Mouse (Mus musculus) megakaryocyte progenitor cell, adult 5-6 weeks (primary cell): Measurements from ENCODE around the gene Pde1b. TPM values are rescaled to one million over a fixed set of nuclear protein-coding genes. Genes with fewer than 3 reads are reported as not detected.

Source experiments
- ATAC-seq: replicated peaks from 2 replicates; pipeline ENCODE4 v1.8.0; 2016; ENCODE audit warnings: mild to moderate bottlenecking, moderate TSS enrichment, inconsistent platforms; ENCODE audit not compliant: poor library complexity
- total RNA-seq, 2 experiments: library from RNA; stranded (forward) in 1 of 2; stranded (reverse) in 1 of 2; fragments of 157-497, 149-512 nt in 1 of 2; fragments of 200-1000 nt in 1 of 2; gene quantifications; 2 replicates each; pipeline versions ENCODE4 v1.2.3 to v1.2.4; 2015 to 2017

The Pde1b gene
- total RNA-seq, 2 experiments from 2014 or later = 1.3 to 3.9 TPM

DNA sequence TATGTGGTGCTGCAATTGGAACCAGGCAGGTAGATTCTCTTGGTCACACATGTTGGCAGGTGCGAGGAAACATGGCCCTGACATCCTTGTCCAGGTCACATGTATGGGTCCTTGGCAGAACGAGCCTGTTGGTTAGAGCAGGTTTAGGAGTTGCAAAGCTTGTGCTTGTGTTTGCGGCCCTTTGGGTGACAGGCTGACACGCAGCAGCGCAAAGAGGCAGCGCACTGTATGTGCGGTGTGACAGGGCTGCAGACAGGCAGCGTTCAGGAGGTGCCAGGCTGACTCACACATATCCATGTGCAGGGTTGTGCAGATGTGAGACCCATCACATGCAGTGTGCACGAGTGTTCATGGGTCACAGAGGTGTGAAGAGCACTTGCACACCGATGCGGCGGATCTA, 826 bp downstream of the Pde1b start:
- ATAC-seq = no peak

DNA sequence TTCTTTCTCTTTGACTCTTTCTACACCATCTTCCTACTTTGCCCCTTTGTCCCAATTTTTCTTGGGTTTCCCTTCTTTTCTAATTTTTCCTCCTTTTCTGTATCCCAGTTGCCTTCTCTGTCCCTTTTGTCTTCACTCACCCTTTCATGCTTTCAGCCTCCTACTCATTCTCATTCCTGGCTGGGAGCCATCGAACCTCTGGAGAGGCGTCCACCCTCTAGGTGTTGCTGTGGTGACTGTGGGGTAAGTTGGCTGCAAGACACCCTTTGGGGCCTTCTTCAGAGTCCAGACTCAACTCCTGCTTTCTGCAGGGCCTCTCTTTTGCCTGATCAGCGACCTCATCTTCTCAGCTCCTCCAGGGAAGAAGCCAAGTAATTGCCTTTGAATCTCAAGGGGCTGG, 6.5 kb downstream of the Pde1b start:
- no peak for ATAC-seq

DNA sequence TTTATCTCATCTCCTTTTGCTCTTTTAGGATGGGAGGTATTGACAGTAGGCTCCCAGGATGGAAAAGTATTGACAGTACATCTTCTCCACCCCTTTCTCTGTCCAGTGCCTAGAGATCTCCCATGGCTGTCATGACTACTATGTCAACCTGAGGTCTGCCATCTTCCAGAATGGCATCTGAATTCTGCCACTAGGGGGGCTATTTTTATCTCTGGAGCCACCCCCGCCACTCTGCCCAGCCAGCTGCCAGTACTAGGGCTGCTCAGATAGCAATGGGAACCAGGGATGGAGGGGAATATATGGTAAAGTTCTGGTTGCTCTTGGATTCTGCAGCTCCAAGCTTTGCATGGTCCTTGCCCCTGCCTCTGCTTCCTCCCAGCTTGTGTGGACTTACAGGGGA, 8.8 kb downstream of the Pde1b start:
- ATAC-seq = no peak

- peak; percentile 9; the same call in 1 of the 2 replicates for ATAC-seq
These were observed 10.8 kb downstream of the Pde1b start for GRCm38 (mm10) chr15:103513621-103514031.

DNA sequence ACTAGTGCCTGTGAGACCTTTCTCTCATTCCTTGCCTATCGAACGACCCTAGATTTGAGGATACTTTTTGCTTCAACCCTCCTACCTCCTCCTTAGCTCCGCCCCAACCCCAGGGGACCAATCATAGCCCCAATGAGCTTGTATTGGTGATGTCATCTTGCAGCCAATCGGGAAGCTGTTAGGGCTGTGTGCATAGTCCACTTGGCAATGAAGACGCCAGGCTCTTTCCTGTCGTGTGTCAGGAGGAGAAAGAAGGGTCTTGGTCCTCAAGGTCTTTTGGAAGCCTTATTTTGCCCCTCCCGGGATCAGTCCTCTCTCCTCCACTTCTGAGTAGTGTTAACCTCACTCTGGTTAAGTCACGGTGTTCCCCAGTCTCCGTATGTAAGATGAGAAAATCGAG, 11.3 kb downstream of the Pde1b start:
- peak; percentile 97 for ATAC-seq

GRCm38 (mm10) chr15:103514914-103515313, 12.1 kb downstream of the Pde1b start:
- no peak for ATAC-seq

- ATAC-seq = no peak
These were observed 16.0 kb downstream of the Pde1b start for GRCm38 (mm10) chr15:103518600-103519385.

DNA sequence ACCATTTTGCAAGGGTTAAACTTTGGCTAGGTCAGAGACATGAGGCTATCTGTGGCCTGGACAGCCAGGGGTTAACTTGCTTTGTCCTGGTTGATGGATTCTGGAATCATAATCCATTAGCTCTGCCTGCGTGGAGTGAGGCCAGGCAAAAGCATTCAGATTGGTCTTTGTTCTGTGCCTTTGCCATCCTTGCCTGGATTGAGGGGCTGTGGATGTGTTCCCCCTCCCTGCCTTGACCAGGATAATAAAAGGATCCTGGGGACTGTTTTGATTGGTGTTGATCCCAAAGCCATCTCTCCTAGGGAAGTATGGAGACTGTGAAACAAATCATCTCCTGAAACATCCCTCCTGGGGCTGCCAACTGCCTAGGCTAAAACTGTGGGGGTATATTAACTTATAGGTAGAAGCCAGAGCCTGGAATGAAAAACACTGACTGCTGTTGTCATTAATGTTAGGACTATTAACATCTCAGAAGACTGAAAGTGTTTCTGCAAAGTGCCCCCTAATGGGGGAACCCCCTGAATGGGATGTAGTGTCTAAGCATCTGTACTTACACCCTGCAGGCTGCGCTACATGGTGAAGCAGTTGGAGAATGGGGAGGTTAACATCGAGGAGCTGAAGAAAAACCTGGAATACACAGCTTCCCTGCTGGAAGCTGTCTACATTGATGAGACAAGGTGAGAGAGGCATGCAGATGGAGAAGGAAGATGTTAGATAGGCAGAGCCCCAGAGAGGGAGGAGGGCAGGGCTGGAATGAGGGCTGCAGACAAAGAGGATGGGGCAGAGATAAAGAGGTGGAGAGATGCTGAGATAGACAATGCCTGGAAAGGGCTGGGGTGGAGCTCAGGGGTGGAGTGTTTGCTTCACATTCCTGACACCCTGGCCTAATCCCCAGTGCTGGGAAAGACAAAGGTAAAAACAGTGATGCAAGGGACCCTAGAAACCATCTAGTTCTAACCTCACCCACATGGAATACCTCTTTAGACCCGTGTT, 16.8 kb downstream of the Pde1b start:
- ATAC-seq = no peak

GRCm38 (mm10) chr15:103522458-103523099, 19.7 kb downstream of the Pde1b start:
- no peak for ATAC-seq

DNA sequence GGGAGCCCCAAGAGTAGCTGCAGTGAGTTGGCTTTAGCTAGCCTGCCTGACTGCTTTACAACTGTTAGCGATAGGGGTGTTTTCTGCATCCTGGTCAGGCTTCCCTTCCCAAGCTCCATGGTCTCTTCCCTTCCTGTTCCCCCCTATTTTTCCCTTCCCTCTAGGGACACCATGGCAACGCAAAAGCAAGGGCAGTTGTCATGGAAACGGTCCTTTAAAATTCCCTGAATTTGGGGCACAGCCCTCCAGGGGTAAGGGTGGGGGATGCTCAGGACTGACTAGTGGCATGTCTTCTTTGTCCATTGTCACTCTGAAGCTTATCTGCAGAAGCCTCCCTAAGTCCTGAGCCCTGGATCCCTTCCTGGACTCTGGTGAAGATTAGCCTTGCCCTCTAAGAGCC, 20.3 kb downstream of the Pde1b start:
- no peak for ATAC-seq

DNA sequence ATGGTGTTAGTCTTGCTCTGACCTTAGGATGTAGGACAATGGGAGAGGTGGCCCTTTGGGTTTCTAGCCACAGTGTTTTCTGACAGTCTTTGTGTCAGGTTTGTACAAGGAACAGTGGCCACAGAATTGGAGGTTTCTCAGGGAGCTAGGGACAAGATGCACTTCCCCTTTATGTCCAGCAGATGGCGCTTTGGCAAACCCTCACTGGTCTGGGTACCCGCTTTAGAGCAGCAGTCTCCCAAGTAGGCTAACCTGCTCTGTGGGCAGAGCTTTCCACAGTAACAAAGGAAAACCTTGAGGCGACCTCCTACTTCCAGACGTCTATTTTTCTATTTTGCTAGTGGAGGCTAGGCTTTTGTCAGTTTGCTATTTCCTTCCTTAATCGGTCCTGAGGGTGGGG, 27.5 kb downstream of the Pde1b start:
- ATAC-seq = peak; percentile 96

DNA sequence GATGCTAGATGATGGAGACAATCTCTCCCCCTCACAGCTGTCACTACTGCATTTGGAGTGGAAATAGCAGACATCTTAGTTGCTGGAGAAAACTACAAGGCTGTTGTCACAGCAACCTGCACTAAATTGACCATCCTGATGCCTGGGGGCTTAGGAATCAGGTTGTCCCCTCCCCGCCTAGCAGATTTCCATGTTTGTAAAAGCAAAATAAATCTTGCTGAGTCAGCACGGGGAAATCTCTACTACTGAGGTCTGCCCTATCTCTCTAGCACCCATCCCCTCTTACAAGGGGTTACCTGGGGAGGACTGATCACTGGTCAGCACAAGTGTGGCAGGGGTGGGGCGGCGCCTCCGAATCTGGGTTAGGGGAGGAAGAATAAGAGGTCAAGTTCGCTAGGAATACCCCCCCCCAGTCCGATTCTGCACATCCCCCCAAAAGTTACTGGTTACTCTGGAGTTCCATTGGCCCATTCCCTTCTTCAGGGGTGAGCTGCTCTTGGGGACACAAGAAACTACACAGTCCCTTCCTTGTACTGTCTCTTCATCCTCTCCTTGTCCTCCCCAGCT, 31.3 kb downstream of the Pde1b start:
- no peak for ATAC-seq

DNA sequence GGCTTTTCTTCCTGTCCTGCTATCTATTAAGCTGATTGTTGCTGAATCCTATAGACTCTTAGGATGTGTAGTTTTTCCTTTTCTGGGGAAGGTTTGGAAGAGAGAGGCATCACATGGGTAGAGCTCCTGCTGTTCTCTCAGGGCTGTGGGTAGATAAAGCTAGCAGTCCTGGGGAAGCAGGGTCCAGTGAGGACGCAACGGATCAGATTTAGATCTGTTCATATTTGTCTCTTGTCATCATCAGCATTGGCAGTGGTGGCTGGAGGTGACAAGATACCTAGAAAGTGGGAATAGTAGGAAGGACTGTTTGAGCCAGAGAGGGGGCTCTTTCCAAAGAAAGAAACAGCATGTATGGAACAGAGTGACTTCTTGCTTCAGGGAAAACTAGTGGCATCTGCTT, 32.2 kb downstream of the Pde1b start:
- no peak for ATAC-seq

DNA sequence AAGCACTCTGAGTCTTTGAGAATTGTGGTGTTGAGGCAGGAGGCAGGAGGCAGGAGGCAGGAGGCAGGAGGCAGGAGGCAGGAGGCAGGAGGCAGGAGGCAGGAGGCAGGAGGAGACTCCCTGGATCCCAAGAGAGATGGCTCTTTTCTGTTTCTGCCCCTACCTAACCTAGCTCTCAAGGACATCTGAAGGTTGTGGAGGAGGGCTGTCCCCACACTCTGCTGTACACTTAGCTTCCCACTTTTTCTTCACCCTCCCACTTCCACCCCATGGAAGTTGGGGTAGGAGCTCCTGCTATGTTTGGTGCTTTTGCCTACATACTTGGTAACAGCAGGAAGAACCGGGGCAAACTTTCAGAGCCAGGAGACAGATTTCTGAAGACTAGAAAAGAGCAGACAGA, 33.0 kb downstream of the Pde1b start:
- no peak for ATAC-seq

DNA sequence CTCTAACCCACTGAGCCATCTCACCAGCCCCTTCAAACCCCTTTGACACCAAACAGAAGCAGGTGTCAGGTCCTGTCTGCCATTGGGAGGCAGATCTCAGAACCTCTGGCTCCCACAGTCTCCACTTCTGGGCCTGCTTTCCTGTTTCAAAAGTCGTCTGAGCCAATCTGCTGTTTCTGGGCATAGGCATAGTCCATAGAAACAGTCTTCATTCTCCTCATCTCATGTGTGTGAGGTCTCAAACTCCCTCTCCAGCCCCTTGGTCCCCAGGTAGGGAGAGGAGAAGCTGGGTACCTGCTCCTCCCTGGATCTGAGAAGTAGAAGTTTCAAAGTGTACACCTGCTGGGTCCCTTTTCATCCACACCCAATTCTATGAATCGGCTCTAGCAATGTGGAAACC, 33.6 kb downstream of the Pde1b start:
- ATAC-seq = no peak

- ATAC-seq = 0 out of 2 replicates have a peak, but pooled peaks have one; percentile 7
These were observed 34.4 kb downstream of the Pde1b start for GRCm38 (mm10) chr15:103537011-103537821.

DNA sequence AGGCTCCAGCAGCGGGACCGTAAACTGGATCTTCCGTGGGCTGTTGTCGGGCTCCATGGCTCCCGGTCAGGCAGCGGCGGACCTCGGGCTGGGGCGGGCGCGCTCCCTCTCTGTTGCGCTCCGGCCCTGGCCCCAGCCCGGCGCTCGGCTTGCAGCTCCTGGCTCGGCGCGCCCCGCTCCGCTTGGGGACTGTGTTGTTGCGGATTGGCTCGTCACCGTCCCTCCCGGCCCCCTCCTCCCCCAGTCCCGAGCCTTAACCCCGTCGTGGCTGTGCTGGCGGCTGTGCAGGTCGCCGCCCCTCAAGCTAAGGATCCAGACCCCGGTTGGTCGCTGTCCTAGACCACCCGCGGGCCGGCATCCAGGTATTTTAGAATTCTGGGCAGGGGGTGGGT, 35.0 kb downstream of the Pde1b start, which contains the start of gene Ppp1r1a:
Gene Ppp1r1a (minus strand): TSS at position 182 of the 392 bp plus-strand sequence.
- no peak; the same call in 1 of the 2 replicates for ATAC-seq

DNA sequence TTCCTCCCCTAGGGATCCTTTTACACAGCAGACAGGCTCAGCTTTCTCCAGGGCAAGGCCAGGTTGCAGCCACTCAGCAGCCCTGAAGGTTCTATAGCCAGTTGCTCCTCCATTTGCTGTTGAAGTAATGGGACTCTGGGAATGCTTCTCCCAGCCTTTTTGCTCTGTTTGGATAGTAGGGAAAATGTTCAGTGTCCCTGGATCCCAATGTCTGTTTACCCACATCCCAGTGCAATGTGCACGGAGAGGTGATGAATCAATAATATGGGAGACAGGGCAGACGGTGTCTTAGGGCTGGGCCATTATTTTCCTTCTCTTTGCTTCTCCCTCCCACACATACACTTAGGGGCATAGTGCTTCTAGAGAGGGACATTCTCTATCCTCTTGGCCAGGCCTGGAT, 36.4 kb downstream of the Pde1b start:
- ATAC-seq = no peak

GRCm38 (mm10) chr15:103540646-103541045, 37.8 kb downstream of the Pde1b start:
- no peak for ATAC-seq

DNA sequence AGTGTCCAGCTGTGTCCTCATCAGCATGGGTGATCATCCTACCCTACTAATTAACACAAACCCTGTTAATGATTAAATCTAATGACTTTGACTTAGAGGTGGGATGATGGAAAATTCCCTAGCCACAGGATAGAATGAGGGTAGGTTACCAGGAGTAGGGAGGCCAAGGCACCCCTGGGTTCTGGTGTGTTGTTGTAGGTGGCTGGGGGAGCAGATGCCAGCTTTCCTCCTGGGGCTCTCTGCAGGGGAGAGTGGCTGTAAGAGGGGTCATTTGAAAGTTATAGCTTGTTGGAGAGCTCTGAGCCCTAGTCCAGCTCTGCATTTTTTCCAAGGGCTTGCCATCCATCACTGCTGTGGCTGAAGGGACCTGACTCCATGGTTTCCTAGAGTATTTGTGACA, 39.7 kb downstream of the Pde1b start:
- ATAC-seq = no peak
